Mouse (Mus musculus): ENCODE data around the gene Rpl12. TPM values are rescaled to one million over a fixed set of nuclear protein-coding genes. Genes with fewer than 3 reads are reported as not detected.
A peak's percentile ranks its signal among the peaks of the same experiment; 100 is the strongest.

The Rpl12 gene
- total RNA-seq, 1 experiment: 2,117 TPM

GRCm38 (mm10) chr2:32927624-32928234, 33.6 kb upstream of the Rpl12 start:
- Histone ChIP-seq H3K4me3 (ENCODE audit: insufficient read depth in 1 of 2, low read depth in 1 of 2, low read length in 2 of 2, poor library complexity in 1 of 2, severe bottlenecking in 1 of 2) (no peak overlapping the region), H3K36me3 (ENCODE audit: control insufficient read depth, insufficient read depth, low read length, poor library complexity, severe bottlenecking) (peaks cover 23% of the 10 kb centered on the region), H3K9ac (ENCODE audit: insufficient read depth, low read depth, low read length, poor library complexity, severe bottlenecking) (no peak overlapping the region), H3K9me3 (ENCODE audit: control insufficient read depth, insufficient read depth, low read depth, low read length) (no peaks in the 10 kb centered on the region), H3K4me1 (ENCODE audit: control insufficient read depth in 2 of 2, insufficient read depth in 2 of 2, low read length in 2 of 2, poor library complexity in 1 of 2) (peaks cover 0 to 37% of the 10 kb centered on the region in 2 experiments; a peak in 2 of 4 replicates), H3K27ac (ENCODE audit: insufficient read depth, low read depth, low read length, poor library complexity, severe bottlenecking) (no peak overlapping the region)
- in situ Hi-C loops (cut with MboI; ENCODE audit: low sequenced_read_pairs in 2 of 2, unreplicated experiment in 2 of 2): no loop called here
- TF ChIP-seq ZC3H11A (IDR thresholded peaks at IDR 0.05; ENCODE audit: borderline replicate concordance, low read depth, low read length): no peak
- TF ChIP-seq MAFK (IDR thresholded peaks at IDR 0.05; ENCODE audit: insufficient read depth, low read depth, low read length): no peak
- TF ChIP-seq CHD2 (IDR thresholded peaks at IDR 0.05; ENCODE audit: low read depth, low read length): no peak
- TF ChIP-seq HCFC1 (IDR thresholded peaks at IDR 0.05; ENCODE audit: borderline replicate concordance, insufficient read depth, low read length): no peak
- TF ChIP-seq ZNF384 (IDR thresholded peaks at IDR 0.05; ENCODE audit: low read depth, low read length): no peak
- no peak for DNase-seq (ENCODE audit: low read depth, low spot score)

- Histone ChIP-seq H3K4me1 (ENCODE audit: control insufficient read depth in 2 of 2, insufficient read depth in 2 of 2, low read length in 2 of 2, poor library complexity in 1 of 2) (peaks cover 0 to 42% of the 10 kb centered on the region in 2 experiments; a peak in 2 of 4 replicates), H3K27ac (ENCODE audit: insufficient read depth, low read depth, low read length, poor library complexity, severe bottlenecking) (no peak overlapping the region), H3K9me3 (ENCODE audit: control insufficient read depth, insufficient read depth, low read depth, low read length) (no peaks in the 10 kb centered on the region), H3K4me3 (ENCODE audit: insufficient read depth in 1 of 2, low read depth in 1 of 2, low read length in 2 of 2, poor library complexity in 1 of 2, severe bottlenecking in 1 of 2) (peak overlapping the region in 1 of 2 experiments; percentile 23; a peak in 2 of 4 replicates), H3K36me3 (ENCODE audit: control insufficient read depth, insufficient read depth, low read length, poor library complexity, severe bottlenecking) (peaks cover 20% of the 10 kb centered on the region), H3K9ac (ENCODE audit: insufficient read depth, low read depth, low read length, poor library complexity, severe bottlenecking) (peak overlapping the region; percentile 49; the same call in 1 of the 2 replicates)
- DNase-seq (ENCODE audit: low read depth, low spot score): peak; percentile 76
- TF ChIP-seq MAFK (IDR thresholded peaks at IDR 0.05; ENCODE audit: insufficient read depth, low read depth, low read length) (no peak), ZNF384 (IDR thresholded peaks at IDR 0.05; ENCODE audit: low read depth, low read length) (no peak), ZC3H11A (IDR thresholded peaks at IDR 0.05; ENCODE audit: borderline replicate concordance, low read depth, low read length) (no peak), CHD2 (IDR thresholded peaks at IDR 0.05; ENCODE audit: low read depth, low read length) (no peak), HCFC1 (IDR thresholded peaks at IDR 0.05; ENCODE audit: borderline replicate concordance, insufficient read depth, low read length) (no peak)
- in situ Hi-C loops (cut with MboI; ENCODE audit: low sequenced_read_pairs in 2 of 2, unreplicated experiment in 2 of 2): no loop called here
Measured at GRCm38 (mm10) chr2:32928235-32928946, 33.0 kb upstream of the Rpl12 start.

GRCm38 (mm10) chr2:32928947-32929829, 32.2 kb upstream of the Rpl12 start:
- in situ Hi-C loops (cut with MboI; ENCODE audit: low sequenced_read_pairs in 2 of 2, unreplicated experiment in 2 of 2): no loop called here

GRCm38 (mm10) chr2:32931730-32932129, 29.6 kb upstream of the Rpl12 start:
- in situ Hi-C loops (cut with MboI; ENCODE audit: low sequenced_read_pairs in 2 of 2, unreplicated experiment in 2 of 2): no loop called here

More at GRCm38 (mm10) chr2:32928947-32929829, 32.2 kb upstream of the Rpl12 start:
- H3K9ac ChIP-seq (ENCODE audit: insufficient read depth, low read depth, low read length, poor library complexity, severe bottlenecking): no peak overlapping the region
- H3K4me1 ChIP-seq (ENCODE audit: control insufficient read depth in 2 of 2, insufficient read depth in 2 of 2, low read length in 2 of 2, poor library complexity in 1 of 2): peaks cover 0 to 40% of the 10 kb centered on the region in 2 experiments; a peak in 3 of 4 replicates
- no peak for DNase-seq (ENCODE audit: low read depth, low spot score)
- H3K36me3 ChIP-seq (ENCODE audit: control insufficient read depth, insufficient read depth, low read length, poor library complexity, severe bottlenecking): peaks cover 15% of the 10 kb centered on the region; the same call in 1 of the 2 replicates
- H3K9me3 ChIP-seq (ENCODE audit: control insufficient read depth, insufficient read depth, low read depth, low read length): no peaks in the 10 kb centered on the region
- no peak overlapping the region for H3K27ac ChIP-seq (ENCODE audit: insufficient read depth, low read depth, low read length, poor library complexity, severe bottlenecking)
- TF ChIP-seq ZC3H11A (IDR thresholded peaks at IDR 0.05; ENCODE audit: borderline replicate concordance, low read depth, low read length): no peak
- no peak for TF ChIP-seq MAFK (IDR thresholded peaks at IDR 0.05; ENCODE audit: insufficient read depth, low read depth, low read length)
- no peak for TF ChIP-seq CHD2 (IDR thresholded peaks at IDR 0.05; ENCODE audit: low read depth, low read length)
- TF ChIP-seq HCFC1 (IDR thresholded peaks at IDR 0.05; ENCODE audit: borderline replicate concordance, insufficient read depth, low read length): no peak
- TF ChIP-seq ZNF384 (IDR thresholded peaks at IDR 0.05; ENCODE audit: low read depth, low read length): no peak
- H3K4me3 ChIP-seq (ENCODE audit: insufficient read depth in 1 of 2, low read depth in 1 of 2, low read length in 2 of 2, poor library complexity in 1 of 2, severe bottlenecking in 1 of 2): no peak overlapping the region

More at GRCm38 (mm10) chr2:32931730-32932129, 29.6 kb upstream of the Rpl12 start:
- Histone ChIP-seq H3K9ac (ENCODE audit: insufficient read depth, low read depth, low read length, poor library complexity, severe bottlenecking) (no peak overlapping the region), H3K4me1 (ENCODE audit: control insufficient read depth in 2 of 2, insufficient read depth in 2 of 2, low read length in 2 of 2, poor library complexity in 1 of 2) (peaks cover 0 to 36% of the 10 kb centered on the region in 2 experiments; a peak in 3 of 4 replicates), H3K36me3 (ENCODE audit: control insufficient read depth, insufficient read depth, low read length, poor library complexity, severe bottlenecking) (peaks cover 19% of the 10 kb centered on the region; the same call in 1 of the 2 replicates), H3K9me3 (ENCODE audit: control insufficient read depth, insufficient read depth, low read depth, low read length) (no peaks in the 10 kb centered on the region), H3K4me3 (ENCODE audit: insufficient read depth in 1 of 2, low read depth in 1 of 2, low read length in 2 of 2, poor library complexity in 1 of 2, severe bottlenecking in 1 of 2) (0 out of 4 replicates have a peak overlapping the region, but pooled peaks of 1 of the 2 experiments have one; percentile 1), H3K27ac (ENCODE audit: insufficient read depth, low read depth, low read length, poor library complexity, severe bottlenecking) (no peak overlapping the region)
- TF ChIP-seq HCFC1 (IDR thresholded peaks at IDR 0.05; ENCODE audit: borderline replicate concordance, insufficient read depth, low read length): no peak
- TF ChIP-seq CHD2 (IDR thresholded peaks at IDR 0.05; ENCODE audit: low read depth, low read length): no peak
- TF ChIP-seq ZNF384 (IDR thresholded peaks at IDR 0.05; ENCODE audit: low read depth, low read length): no peak
- peak; percentile 52 for DNase-seq (ENCODE audit: low read depth, low spot score)
